Mouse (Mus musculus) thymus, adult 2 months (tissue): ENCODE data around the gene Abca8b. TPM values are rescaled to one million over a fixed set of nuclear protein-coding genes. Genes with fewer than 3 reads are reported as not detected.

Experiments used
- DNase-seq: peaks from one replicate; pipeline ENCODE4 v3.0.0; 2021
- H3K27ac ChIP-seq: fragments of 200-500 bp; 2 replicates; pipeline ENCODE4 v1.5.1; 2012; ENCODE audit warnings: low read length, control low read depth; ENCODE audit not compliant: control insufficient read depth, insufficient read depth
- H3K27me3 ChIP-seq: fragments of 200-500 bp; 2 replicates; pipeline ENCODE4 v1.6.1; 2012; ENCODE audit warnings: mild to moderate bottlenecking, low read length, moderate library complexity, mixed read lengths; ENCODE audit not compliant: control insufficient read depth, insufficient read depth
- H3K36me3 ChIP-seq: fragments of 200-500 bp; 2 replicates; pipeline ENCODE4 v1.6.1; 2012; ENCODE audit warnings: mild to moderate bottlenecking, low read length, moderate library complexity; ENCODE audit not compliant: control insufficient read depth, insufficient read depth
- H3K4me1 ChIP-seq: fragments of 200-500 bp; replicated peaks from 2 replicates; pipeline ENCODE4 v1.6.1; 2012; ENCODE audit warnings: low read length; ENCODE audit not compliant: control insufficient read depth, insufficient read depth
- H3K4me3 ChIP-seq: fragments of 200-500 bp; 2 replicates; pipeline ENCODE4 v1.5.1; 2012; ENCODE audit warnings: mild to moderate bottlenecking, low read length, control low read depth, moderate library complexity; ENCODE audit not compliant: control insufficient read depth, insufficient read depth
- CTCF ChIP-seq: fragments of 200-500 bp; IDR thresholded peaks from 2 replicates; pipeline ENCODE4 v1.5.1; 2012; ENCODE audit warnings: mild to moderate bottlenecking, control low read depth, low read length, moderate library complexity, borderline replicate concordance; ENCODE audit not compliant: control insufficient read depth, poor library complexity, insufficient read depth; ENCODE audit errors: extremely low read depth
- POLR2A ChIP-seq: fragments of 200-500 bp; IDR thresholded peaks from 2 replicates; pipeline ENCODE4 v1.6.1; 2012; ENCODE audit warnings: mild to moderate bottlenecking, low read length, control low read depth, moderate library complexity; ENCODE audit not compliant: control insufficient read depth, poor library complexity, insufficient read depth; ENCODE audit errors: extremely low read depth
- WGBS: fragments of 180-500 bp; shearing (Covaris S2); methylation state at CpG from one replicate; pipeline ENCODE4 v1.1.7; 2018; 5-methylcytosine and 5-hydroxymethylcytosine counted together
- polyA plus RNA-seq: library from polyadenylated mRNA; depleted of rRNA; stranded (reverse); fragments of >200 nt; gene quantifications from 2 replicates; pipeline ENCODE4 v1.2.3, GENCODE M21; 2012

Gene Abca8b
- polyA plus RNA-seq, 1 experiment, result 0.46 TPM

GRCm38 (mm10) chr11:109902616-109903598 lies 92.7 kb downstream of the Abca8b start:
- DNase-seq, result no peak
- Histone ChIP-seq H3K4me3 (no peak overlapping the region), H3K27ac (no peak overlapping the region), H3K36me3 (no peaks in the 10 kb centered on the region), H3K4me1 (no peaks in the 10 kb centered on the region), H3K27me3 (no peaks in the 10 kb centered on the region)
- WGBS, result 72% methylated on average over 6 of the region's 6 CpGs
- TF ChIP-seq POLR2A (no peak), CTCF (no peak)

- no peak for TF ChIP-seq CTCF
- Histone ChIP-seq H3K36me3 (no peaks in the 10 kb centered on the region), H3K27ac (no peak overlapping the region), H3K4me1 (no peaks in the 10 kb centered on the region), H3K27me3 (no peaks in the 10 kb centered on the region), H3K4me3 (no peak overlapping the region)
- DNase-seq, result no peak
- WGBS, result 82% methylated on average over 4 of the region's 4 CpGs
Observed at GRCm38 (mm10) chr11:109900491-109901241, 95.0 kb downstream of the Abca8b start.

GRCm38 (mm10) chr11:109898791-109899467 lies 96.7 kb downstream of the Abca8b start:
- WGBS, result 94% methylated on average over 6 of the region's 6 CpGs
- H3K27ac ChIP-seq, result no peak overlapping the region

GRCm38 (mm10) chr11:109895952-109896530 lies 99.6 kb downstream of the Abca8b start:
- 79% methylated on average over 6 of the region's 6 CpGs for WGBS
- Histone ChIP-seq H3K4me3 (no peak overlapping the region), H3K27me3 (no peaks in the 10 kb centered on the region), H3K36me3 (no peaks in the 10 kb centered on the region), H3K4me1 (no peaks in the 10 kb centered on the region), H3K27ac (no peak overlapping the region)
- no peak for TF ChIP-seq POLR2A
- DNase-seq, result no peak

More at GRCm38 (mm10) chr11:109898791-109899467, 96.7 kb downstream of the Abca8b start:
- Histone ChIP-seq H3K4me3 (no peak overlapping the region), H3K4me1 (no peaks in the 10 kb centered on the region), H3K36me3 (no peaks in the 10 kb centered on the region), H3K27me3 (no peaks in the 10 kb centered on the region)
- TF ChIP-seq POLR2A (no peak), CTCF (no peak)
- DNase-seq, result no peak

GRCm38 (mm10) chr11:109895496-109895895 lies 100.1 kb downstream of the Abca8b start:
- Histone ChIP-seq H3K36me3 (no peaks in the 10 kb centered on the region), H3K27ac (no peak overlapping the region), H3K4me3 (no peak overlapping the region), H3K4me1 (no peaks in the 10 kb centered on the region), H3K27me3 (no peaks in the 10 kb centered on the region)
- TF ChIP-seq CTCF, result no peak
- no peak for TF ChIP-seq POLR2A
- DNase-seq, result no peak
- WGBS, result 88% methylated on average over 4 of the region's 4 CpGs
